Comparison of ENCODE assay signal across 8 mouse cellular contexts in genomic region chr6:31126131-31126871, GRCm38 (mm10).
DNase-seq lines count a peak whose midpoint lies in the region; ATAC-seq lines count a peak whose summit lies in the region.

No protein-coding gene starts in this region.

- H3K36me3 ChIP-seq in erythroblast, embryonic 14.5 days (ENCODE audit: control insufficient read depth) = no peaks in the 10 kb centered on the region
- H3K36me3 ChIP-seq in forebrain, embryonic 16.5 days (ENCODE audit: control insufficient read depth, insufficient read depth) = no peaks in the 10 kb centered on the region

- H3K9ac ChIP-seq in forebrain, embryonic 16.5 days (replicated peaks; ENCODE audit: low read depth, low read length) = no peak overlapping the region

- peak; percentile 94 for DNase-seq in 416B (ENCODE audit: low read depth)
- peak; percentile 89 for DNase-seq in CD4-positive, CD25-positive, alpha-beta regulatory T cell, adult 2 months (ENCODE audit: low read depth, low spot score)
- DNase-seq in ovary, postnatal 10 days (ENCODE audit: low spot score) = no peak
- no peak for DNase-seq in frontal cortex, postnatal 25 days (ENCODE audit: low spot score in 2 of 2)
- DNase-seq in heart, adult 9 months (ENCODE audit: low spot score in 2 of 2) = no peak

- H3K4me1 ChIP-seq in erythroblast, embryonic 14.5 days (ENCODE audit: control insufficient read depth) = peaks cover 38% of the 10 kb centered on the region
- H3K4me1 ChIP-seq in forebrain, embryonic 16.5 days (replicated peaks; ENCODE audit: control insufficient read depth, insufficient read depth, low read length) = peaks cover 1% of the 10 kb centered on the region; the same call in 1 of the 2 replicates

- H3K9me3 ChIP-seq in erythroblast, embryonic 14.5 days (ENCODE audit: control insufficient read depth, low read length) = no peaks in the 10 kb centered on the region
- no peaks in the 10 kb centered on the region for H3K9me3 ChIP-seq in forebrain, embryonic 16.5 days (ENCODE audit: control insufficient read depth, low read length)

- 82% methylated on average over 15 of the region's 15 CpGs for WGBS in forebrain, embryonic 16.5 days

- H3K4me3 ChIP-seq in erythroblast, embryonic 14.5 days (replicated peaks) = peak overlapping the region; percentile 71
- H3K4me3 ChIP-seq in forebrain, embryonic 16.5 days (replicated peaks; ENCODE audit: low read length) = no peak overlapping the region

- no peaks in the 10 kb centered on the region for H3K27me3 ChIP-seq in erythroblast, embryonic 14.5 days (ENCODE audit: control insufficient read depth)
- no peaks in the 10 kb centered on the region for H3K27me3 ChIP-seq in forebrain, embryonic 16.5 days (replicated peaks; ENCODE audit: control insufficient read depth, insufficient read depth, low read length)

- H3K27ac ChIP-seq in forebrain, embryonic 16.5 days (ENCODE audit: low read length) = no peak overlapping the region

- ATAC-seq in megakaryocyte progenitor cell, adult 5-6 weeks (replicated peaks; ENCODE audit: poor library complexity) = peak; percentile 77
- no peak for ATAC-seq in forebrain, embryonic 16.5 days

- H3K4me2 ChIP-seq in forebrain, embryonic 16.5 days (ENCODE audit: low read length) = no peak overlapping the region

Comparison
In these comparisons a context has a peak if more than half of its experiments do, and no peak if none do; other contexts are left out.
1. DNase-seq: peak in 416B (single experiment) and CD4-positive, CD25-positive, alpha-beta regulatory T cell, adult 2 months (single experiment); none in ovary, postnatal 10 days (single experiment), frontal cortex, postnatal 25 days (0 of 2) and heart, adult 9 months (0 of 2).